Mouse (Mus musculus) CD8-positive naive resting alpha-beta T cell, adult 57 days (primary cell): ENCODE measurements around the gene Cyp27b1. TPM values are rescaled to one million over a fixed set of nuclear protein-coding genes. Genes with fewer than 3 reads are reported as not detected.

ENCODE experiments used
- total RNA-seq: library from RNA; stranded (reverse); gene quantifications from one replicate; pipeline ENCODE4 v1.2.4, GENCODE M21; 2023

Cyp27b1 gene
- total RNA-seq, result 1.4 TPM

DNA sequence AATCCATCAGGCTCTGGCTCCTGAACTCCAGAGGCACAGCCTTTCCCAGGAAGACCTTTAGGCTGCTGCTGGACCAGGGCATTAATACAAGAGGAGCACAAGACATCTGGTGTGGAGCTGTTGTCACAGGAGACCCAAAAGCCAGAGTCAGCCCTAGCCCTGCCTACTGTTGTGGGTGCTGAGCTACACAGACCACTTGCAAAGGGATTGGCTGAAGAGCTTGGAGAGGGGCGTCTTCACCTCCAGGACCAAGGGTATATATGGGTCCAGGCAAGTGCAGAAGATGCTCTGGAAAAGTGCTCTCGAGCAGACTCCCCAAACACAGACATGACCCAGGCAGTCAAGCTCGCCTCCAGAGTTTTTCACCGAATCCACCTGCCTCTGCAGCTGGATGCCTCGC, at the start of gene Cyp27b1:
Cyp27b1 (plus strand) TSS at position 297 of the 400 bp plus-strand sequence.

DNA sequence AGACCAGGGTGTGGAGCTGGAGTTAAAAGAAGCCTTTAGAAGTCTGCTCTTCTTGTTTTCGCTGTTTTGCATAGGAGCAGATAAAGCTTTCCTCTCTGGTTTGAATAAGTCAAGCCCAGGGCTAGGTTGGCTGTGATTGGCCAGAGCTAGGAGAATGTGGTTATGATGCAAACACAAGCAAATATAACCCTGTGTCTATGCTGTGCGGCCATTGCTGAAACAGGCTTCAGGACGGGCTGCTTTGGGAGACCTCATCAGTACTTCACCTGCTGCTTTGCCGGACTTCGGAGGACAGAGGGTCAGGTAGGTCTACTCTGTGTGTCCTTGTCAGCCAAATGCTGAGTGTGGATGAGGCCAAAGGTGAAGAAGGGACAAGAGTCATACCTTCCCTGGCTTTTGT, 47.5 kb upstream of the Cyp27b1 start, which contains the start of gene Avil:
Avil (plus strand) TSS at position 181 of the 400 bp plus-strand sequence.

DNA sequence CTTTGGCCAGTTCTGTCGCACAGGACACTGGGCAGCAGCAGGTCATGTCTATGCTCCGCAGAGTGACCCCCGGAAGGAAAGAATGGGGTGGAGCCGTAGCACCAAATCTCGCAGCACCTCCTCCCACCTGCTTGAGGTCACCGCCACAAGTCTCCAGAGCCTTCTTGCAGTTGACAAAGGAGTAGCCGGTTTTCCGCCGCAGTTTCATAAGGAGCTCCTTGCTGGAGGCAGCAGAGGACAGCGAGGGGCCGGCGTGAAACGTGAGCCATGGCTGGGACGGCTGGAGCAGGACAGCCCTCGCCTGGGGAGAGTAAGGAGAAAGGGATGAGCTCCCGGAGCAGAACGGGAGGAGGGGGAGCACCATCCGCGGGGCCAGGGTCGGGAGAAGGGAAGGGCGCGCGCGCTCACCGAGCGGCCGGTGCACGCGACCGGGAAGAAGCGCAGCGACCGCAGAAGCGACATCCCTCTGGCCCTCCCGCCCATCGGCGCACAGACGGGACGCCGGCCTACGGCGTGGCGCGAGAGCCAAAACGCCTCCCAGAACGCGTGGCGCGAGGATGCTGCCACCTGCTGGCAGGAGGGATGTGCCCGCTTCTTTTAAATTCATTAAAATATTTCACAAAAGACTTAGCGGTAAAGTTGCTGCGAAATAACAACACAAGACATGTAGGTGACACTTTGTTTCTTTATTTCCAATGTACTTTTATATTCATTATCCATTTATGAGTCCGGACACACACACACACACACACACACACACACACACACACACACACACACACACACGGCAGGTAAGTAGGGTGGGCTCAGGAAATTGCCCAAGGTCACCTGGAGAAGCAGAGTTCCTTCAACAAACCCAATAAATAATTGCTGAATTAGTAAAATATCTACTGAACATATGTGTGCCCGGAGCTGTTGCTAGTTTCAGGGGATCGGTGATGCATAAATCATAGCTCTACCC, 17.4 kb upstream of the Cyp27b1 start, which contains the start of gene Tsfm:
Tsfm (minus strand) TSS at position 505 of the 961 bp plus-strand sequence.

DNA sequence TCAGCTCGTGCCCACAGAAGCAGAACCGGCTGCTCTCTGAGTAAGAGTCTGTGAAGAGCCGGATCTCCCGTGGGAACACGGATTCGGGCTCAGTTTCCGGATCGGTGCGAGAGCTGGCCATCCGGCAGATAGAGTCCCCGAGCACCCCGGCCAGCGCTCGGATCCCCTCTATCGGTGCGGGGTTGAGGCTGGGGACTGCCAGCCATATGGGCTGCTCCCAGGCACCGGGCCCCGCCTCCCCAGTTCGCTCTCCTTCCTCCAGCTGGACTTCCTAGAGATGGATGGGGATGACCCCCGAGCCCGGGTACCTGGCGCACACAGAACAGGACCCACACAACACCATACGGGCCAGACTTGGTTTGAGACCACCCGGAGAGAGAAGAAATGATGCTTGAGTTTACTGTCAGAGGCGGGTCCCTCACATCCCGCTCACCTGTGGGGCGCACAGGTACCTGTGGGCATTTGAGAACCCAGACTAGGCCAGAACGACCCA, 6.7 kb upstream of the Cyp27b1 start, which contains the start of the genes Mettl1 and Eef1akmt3:
Mettl1 (plus strand) TSS at position 141 of the 493 bp plus-strand sequence.
Eef1akmt3 (minus strand) TSS at position 240 of the 493 bp plus-strand sequence.

DNA sequence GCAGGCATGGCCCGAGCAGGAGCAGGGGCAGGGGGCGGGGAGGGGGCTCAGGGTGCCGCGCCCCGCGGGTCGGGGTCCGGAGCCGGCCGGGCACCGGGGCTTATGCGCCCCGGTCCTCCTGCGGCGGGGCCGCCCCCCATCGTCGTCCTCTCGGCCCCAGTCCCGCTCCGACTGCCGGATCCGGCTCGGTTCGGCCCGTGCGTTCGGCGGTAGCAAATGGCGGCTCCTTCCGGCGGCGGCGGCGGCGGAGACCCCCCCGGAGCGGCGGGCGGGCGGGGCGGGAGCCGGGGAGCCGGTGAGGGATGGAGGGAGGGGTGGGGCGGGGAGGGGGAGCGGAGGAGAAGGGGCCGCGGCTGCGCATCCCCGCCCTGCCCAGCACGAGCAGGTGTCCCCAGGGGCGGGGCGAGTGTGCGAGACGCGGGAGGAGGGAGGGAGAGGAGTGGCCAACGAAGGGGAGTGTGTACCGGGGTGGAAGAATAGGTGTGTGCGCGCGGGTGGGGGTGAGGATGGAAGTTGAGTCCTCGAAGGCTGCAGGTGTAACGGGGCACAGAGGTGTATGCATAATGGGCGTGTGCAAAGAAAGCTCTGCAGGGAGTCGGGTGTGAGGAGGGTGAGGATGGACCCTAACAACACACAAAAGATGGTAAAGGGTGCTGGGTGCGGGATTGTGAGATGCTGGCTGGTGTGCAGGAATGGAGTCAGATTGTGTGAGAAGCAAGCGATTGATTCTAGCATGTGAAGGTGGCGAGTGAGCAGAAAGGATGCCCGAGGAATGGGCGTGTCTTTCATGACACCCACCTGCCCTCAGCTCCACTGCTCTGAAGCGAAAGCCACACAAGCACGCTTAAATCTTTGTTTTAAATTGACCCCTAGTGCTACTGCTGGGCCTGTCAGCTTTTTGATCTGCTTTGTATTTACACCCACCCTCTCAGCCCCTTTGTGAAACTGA, 12.2 kb downstream of the Cyp27b1 start, which contains the start of gene March9:
March9 (minus strand) TSS at position 217 of the 949 bp plus-strand sequence.

DNA sequence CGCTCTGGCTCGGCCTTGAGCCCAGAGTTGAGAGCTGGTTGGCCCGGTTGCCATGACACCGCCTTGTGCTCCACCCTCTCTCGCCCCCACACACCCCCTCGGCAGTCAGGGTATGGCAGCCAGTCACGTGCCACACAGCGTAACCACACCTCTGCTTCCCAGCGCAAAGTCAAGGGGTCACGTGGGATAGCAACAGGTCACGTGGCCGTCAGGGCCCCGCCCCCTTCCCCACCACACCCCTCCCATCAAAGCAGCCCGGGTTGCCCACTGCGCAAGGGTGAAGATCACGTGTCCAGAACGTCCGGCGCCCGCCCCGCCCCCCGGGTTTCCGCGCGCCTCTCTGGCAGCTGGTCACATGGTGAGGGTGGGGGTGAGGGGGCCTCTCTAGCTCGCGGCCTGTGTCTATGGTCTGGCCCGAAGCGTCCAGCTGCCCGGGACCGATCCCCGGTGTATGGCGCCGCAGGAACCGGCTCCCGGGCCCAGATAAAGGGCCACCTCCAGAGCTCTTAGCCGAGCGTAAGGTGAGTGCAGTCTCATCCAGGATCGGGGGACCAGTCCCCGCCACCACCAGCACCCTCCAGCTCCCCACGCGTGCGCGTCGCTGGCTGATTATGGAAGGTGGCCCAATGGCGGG, 15.3 kb downstream of the Cyp27b1 start, which contains the start of gene Cdk4:
Cdk4 (plus strand) TSS at position 296 of the 634 bp plus-strand sequence.

DNA sequence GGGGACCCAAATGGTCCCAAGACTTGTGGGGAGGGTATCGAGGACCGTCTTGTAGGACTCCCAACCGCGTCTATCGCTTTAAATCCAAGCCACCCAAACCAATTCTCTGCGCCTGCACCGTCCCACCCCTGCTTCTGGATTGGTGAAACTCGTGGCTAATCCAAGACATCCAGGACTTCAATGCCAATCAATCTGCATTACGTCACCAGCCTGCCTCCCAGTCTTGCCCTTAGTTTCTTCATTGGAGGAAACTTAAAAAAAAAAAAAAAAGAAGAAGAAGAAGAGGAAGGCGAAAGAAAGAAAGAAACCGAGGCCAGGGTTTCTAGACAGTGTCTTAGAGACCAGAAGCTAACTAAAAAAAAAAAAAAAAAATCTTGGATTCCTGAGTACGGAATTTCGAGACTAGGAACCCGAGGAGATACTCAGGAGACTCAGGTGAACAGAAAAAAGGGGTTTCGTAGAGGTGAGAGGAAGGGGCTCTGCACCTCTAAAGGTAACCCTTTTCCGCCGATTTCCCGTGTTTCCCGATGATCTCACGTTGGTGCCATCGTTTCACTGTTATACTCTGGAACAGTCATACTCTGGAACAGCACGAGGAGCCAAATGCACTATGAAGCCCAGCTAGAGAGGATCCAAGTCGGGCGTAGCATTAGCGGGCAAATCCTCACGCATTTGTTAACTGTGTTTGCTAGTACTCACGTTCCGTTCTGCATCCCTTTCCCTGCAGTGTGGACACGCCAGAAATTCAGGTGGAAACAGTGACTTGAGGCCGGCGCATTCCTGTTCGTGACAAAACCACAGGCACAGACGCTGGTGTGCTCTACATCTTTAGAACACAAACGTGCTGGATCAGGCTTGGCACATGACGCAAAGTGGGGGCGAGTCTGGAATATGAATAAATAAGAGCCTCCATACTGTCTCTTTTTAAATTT, 22.4 kb downstream of the Cyp27b1 start, which contains the start of gene Tspan31:
Tspan31 (minus strand) TSS at position 75 of the 932 bp plus-strand sequence.

DNA sequence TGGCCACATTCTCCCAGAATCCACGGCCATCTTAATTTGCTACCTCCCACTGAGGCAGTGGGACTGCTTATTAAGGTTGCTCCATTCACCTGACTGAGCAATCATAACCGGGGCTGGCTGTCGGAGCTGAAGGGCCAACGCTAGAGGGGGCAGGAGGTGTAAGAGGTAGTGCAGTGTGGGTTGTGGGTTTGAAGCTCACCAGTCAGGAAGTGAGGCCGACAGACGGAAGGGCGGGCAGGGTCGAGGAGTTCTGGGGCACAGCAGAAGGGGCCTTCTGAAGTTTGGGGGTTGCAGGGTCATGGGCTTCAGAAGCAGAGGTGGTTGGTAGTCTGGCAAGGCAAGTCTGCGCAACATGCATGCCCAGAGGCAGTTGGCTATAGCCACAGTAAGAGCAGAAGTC, 27.0 kb downstream of the Cyp27b1 start, which contains the start of gene Agap2:
Agap2 (plus strand) TSS at position 205 of the 400 bp plus-strand sequence.

Other genes with a start within 250 kb of the Cyp27b1 start
- gene Atp23, start 146.9 kb upstream of the Cyp27b1 start, total RNA-seq, result 4.5 TPM
- gene Ctdsp2, start 69.5 kb upstream of the Cyp27b1 start, total RNA-seq, result 63.3 TPM
- 1.3 TPM for gene Avil, start 47.5 kb upstream of the Cyp27b1 start, total RNA-seq
- gene Tsfm, start 17.4 kb upstream of the Cyp27b1 start, total RNA-seq, result 17.7 TPM
- gene Mettl1, start 6.8 kb upstream of the Cyp27b1 start, total RNA-seq, result 31.4 TPM
- gene Eef1akmt3, start 6.7 kb upstream of the Cyp27b1 start, total RNA-seq, result not detected
- 4.0 TPM for gene March9, start 11.9 kb downstream of the Cyp27b1 start, total RNA-seq
- gene Cdk4, start 15.3 kb downstream of the Cyp27b1 start, total RNA-seq, result 126 TPM
- 10.0 TPM for gene Tspan31, start 22.0 kb downstream of the Cyp27b1 start, total RNA-seq
- 153 TPM for gene Agap2, start 27.0 kb downstream of the Cyp27b1 start, total RNA-seq
- 86.9 TPM for gene Os9, start 72.9 kb downstream of the Cyp27b1 start, total RNA-seq
- gene B4galnt1, start 117.0 kb downstream of the Cyp27b1 start, total RNA-seq, result 838 TPM
- gene Slc26a10, start 132.4 kb downstream of the Cyp27b1 start, total RNA-seq, result not detected
- gene Arhgef25, start 141.8 kb downstream of the Cyp27b1 start, total RNA-seq, result 0.49 TPM
- gene Dtx3, start 147.5 kb downstream of the Cyp27b1 start, total RNA-seq, result 60.7 TPM
- gene Pip4k2c, start 163.3 kb downstream of the Cyp27b1 start, total RNA-seq, result 35.9 TPM
- not detected for gene Kif5a, start 215.1 kb downstream of the Cyp27b1 start, total RNA-seq
- 99.5 TPM for gene Dctn2, start 218.1 kb downstream of the Cyp27b1 start, total RNA-seq
- gene Mbd6, start 240.8 kb downstream of the Cyp27b1 start, total RNA-seq, result 93.2 TPM